Mouse (Mus musculus): ENCODE data around the gene Flot2. TPM values are rescaled to one million over a fixed set of nuclear protein-coding genes. Genes with fewer than 3 reads are reported as not detected.
A peak's percentile ranks its signal among the peaks of the same experiment; 100 is the strongest.
"Not testable (repeated sequence)": the region's sequence is repeated elsewhere in the genome, so short reads cannot be mapped to it uniquely, and the experiment has no call there.

Gene Flot2
- total RNA-seq (2017), result 18.5 to 34.4 TPM (median 28.9 TPM) in 3 replicates

- ATAC-seq (replicated peaks; ENCODE audit: insufficient number of reproducible peaks, low FRiP score, low TSS enrichment, poor library complexity, severe bottlenecking), result peak; percentile 37; the same call in 1 of the 2 replicates
Observed at GRCm38 (mm10) chr11:78037831-78038752, at the start of gene Flot2. TSS of gene Flot2 (plus strand) at chr11:78037931.

- ATAC-seq (replicated peaks; ENCODE audit: insufficient number of reproducible peaks, low FRiP score, low TSS enrichment, poor library complexity, severe bottlenecking), result no peak
Observed at GRCm38 (mm10) chr11:77989071-77989690, 48.5 kb upstream of the Flot2 start.

- ATAC-seq (replicated peaks; ENCODE audit: insufficient number of reproducible peaks, low FRiP score, low TSS enrichment, poor library complexity, severe bottlenecking), result no peak
Observed at GRCm38 (mm10) chr11:77995556-77995955, 42.2 kb upstream of the Flot2 start.

- ATAC-seq (replicated peaks; ENCODE audit: insufficient number of reproducible peaks, low FRiP score, low TSS enrichment, poor library complexity, severe bottlenecking), result no peak
Observed at GRCm38 (mm10) chr11:78006446-78006845, 31.3 kb upstream of the Flot2 start.

GRCm38 (mm10) chr11:78019676-78020075 lies 18.1 kb upstream of the Flot2 start:
- peak; percentile 86 for ATAC-seq (replicated peaks; ENCODE audit: insufficient number of reproducible peaks, low FRiP score, low TSS enrichment, poor library complexity, severe bottlenecking)

- peak; percentile 49; the same call in 1 of the 2 replicates for ATAC-seq (replicated peaks; ENCODE audit: insufficient number of reproducible peaks, low FRiP score, low TSS enrichment, poor library complexity, severe bottlenecking)
Observed at GRCm38 (mm10) chr11:78023607-78024006, 14.1 kb upstream of the Flot2 start.

- no peak for ATAC-seq (replicated peaks; ENCODE audit: insufficient number of reproducible peaks, low FRiP score, low TSS enrichment, poor library complexity, severe bottlenecking)
Observed at GRCm38 (mm10) chr11:78029240-78029639, 8.5 kb upstream of the Flot2 start.

- ATAC-seq (replicated peaks; ENCODE audit: insufficient number of reproducible peaks, low FRiP score, low TSS enrichment, poor library complexity, severe bottlenecking), result no peak
Observed at GRCm38 (mm10) chr11:78030600-78030999, 7.1 kb upstream of the Flot2 start.

GRCm38 (mm10) chr11:78031389-78031788 lies 6.3 kb upstream of the Flot2 start:
- no peak for ATAC-seq (replicated peaks; ENCODE audit: insufficient number of reproducible peaks, low FRiP score, low TSS enrichment, poor library complexity, severe bottlenecking)

GRCm38 (mm10) chr11:78031947-78032808 lies 5.6 kb upstream of the Flot2 start, which contains the start of gene Dhrs13:
TSS of gene Dhrs13 (plus strand) at chr11:78032280.
- peak; percentile 62 for ATAC-seq (replicated peaks; ENCODE audit: insufficient number of reproducible peaks, low FRiP score, low TSS enrichment, poor library complexity, severe bottlenecking)

GRCm38 (mm10) chr11:78032809-78033195 lies 4.9 kb upstream of the Flot2 start:
- no peak for ATAC-seq (replicated peaks; ENCODE audit: insufficient number of reproducible peaks, low FRiP score, low TSS enrichment, poor library complexity, severe bottlenecking)

- ATAC-seq (replicated peaks; ENCODE audit: insufficient number of reproducible peaks, low FRiP score, low TSS enrichment, poor library complexity, severe bottlenecking), result no peak
Observed at GRCm38 (mm10) chr11:78033931-78034617, 3.7 kb upstream of the Flot2 start.

- ATAC-seq (replicated peaks; ENCODE audit: insufficient number of reproducible peaks, low FRiP score, low TSS enrichment, poor library complexity, severe bottlenecking), result no peak
Observed at GRCm38 (mm10) chr11:78036791-78037190, 940 bp upstream of the Flot2 start.

GRCm38 (mm10) chr11:78040878-78041277 lies 3.1 kb downstream of the Flot2 start:
- ATAC-seq (replicated peaks; ENCODE audit: insufficient number of reproducible peaks, low FRiP score, low TSS enrichment, poor library complexity, severe bottlenecking), result no peak

- ATAC-seq (replicated peaks; ENCODE audit: insufficient number of reproducible peaks, low FRiP score, low TSS enrichment, poor library complexity, severe bottlenecking), result not testable (repeated sequence)
Observed at GRCm38 (mm10) chr11:78042290-78042870, 4.6 kb downstream of the Flot2 start.

GRCm38 (mm10) chr11:78044758-78045251 lies 7.1 kb downstream of the Flot2 start:
- 0 out of 2 replicates have a peak, but pooled peaks have one; percentile 17 for ATAC-seq (replicated peaks; ENCODE audit: insufficient number of reproducible peaks, low FRiP score, low TSS enrichment, poor library complexity, severe bottlenecking)

GRCm38 (mm10) chr11:78048637-78049036 lies 10.9 kb downstream of the Flot2 start:
- ATAC-seq (replicated peaks; ENCODE audit: insufficient number of reproducible peaks, low FRiP score, low TSS enrichment, poor library complexity, severe bottlenecking), result not testable (repeated sequence)

- no peak for ATAC-seq (replicated peaks; ENCODE audit: insufficient number of reproducible peaks, low FRiP score, low TSS enrichment, poor library complexity, severe bottlenecking)
Observed at GRCm38 (mm10) chr11:78053078-78053477, 15.3 kb downstream of the Flot2 start.

Data from monocyte, adult 5-6 weeks (primary cell).